Mouse (Mus musculus): ENCODE measurements around the gene Tbc1d17. TPM values are rescaled to one million over a fixed set of nuclear protein-coding genes. Genes with fewer than 3 reads are reported as not detected.

Tbc1d17 gene
- polyA plus RNA-seq, 1 experiment from 2014 or later = 81.5 TPM

- Histone ChIP-seq H3K4me2 (peak within 1 kb of the TSS; percentile 98), H3K4me1 (peaks cover 64% of the 10 kb centered on the region), H3K36me3 (ENCODE audit: poor library complexity, severe bottlenecking) (peaks cover 30% of the 10 kb centered on the region), H3K27me3 (no peaks in the 10 kb centered on the region), H3K4me3 (peak within 1 kb of the TSS; percentile 78), H3K9ac (peak within 1 kb of the TSS; percentile 87), H3K9me3 (replicated peaks) (no peaks in the 10 kb centered on the region), H3K27ac (peak within 1 kb of the TSS; percentile 94)
- peak; percentile 57 for ATAC-seq
- under 1% methylated on average over 32 of the region's 32 CpGs for WGBS
These were observed 8.2 kb upstream of the Tbc1d17 start, which contains the start of gene Pnkp for GRCm38 (mm10) chr7:44857042-44857552. Gene Pnkp, plus strand, starts transcription at chr7:44857139.

GRCm38 (mm10) chr7:44856265-44856916 is 7.5 kb upstream of the Tbc1d17 start:
- Histone ChIP-seq H3K4me3 (peak overlapping the region; percentile 78), H3K27ac (peak overlapping the region; percentile 94), H3K27me3 (no peaks in the 10 kb centered on the region), H3K9me3 (replicated peaks) (no peaks in the 10 kb centered on the region), H3K36me3 (ENCODE audit: poor library complexity, severe bottlenecking) (peaks cover 27% of the 10 kb centered on the region), H3K4me1 (peaks cover 67% of the 10 kb centered on the region), H3K4me2 (peak overlapping the region; percentile 98), H3K9ac (peak overlapping the region; percentile 87)
- no peak for ATAC-seq
- 66% methylated on average over 9 of the region's 9 CpGs for WGBS

GRCm38 (mm10) chr7:44855036-44855435 is 6.2 kb upstream of the Tbc1d17 start:
- peaks cover 22% of the 10 kb centered on the region for H3K36me3 ChIP-seq (ENCODE audit: poor library complexity, severe bottlenecking)
- H3K9ac ChIP-seq = peak overlapping the region; percentile 78
- ATAC-seq = no peak
- no peaks in the 10 kb centered on the region for H3K27me3 ChIP-seq
- H3K4me2 ChIP-seq = peak overlapping the region; percentile 83
- peaks cover 70% of the 10 kb centered on the region for H3K4me1 ChIP-seq
- H3K4me3 ChIP-seq = peak overlapping the region; percentile 48
- 30% methylated on average over 10 of the region's 10 CpGs for whole genome bisulfite sequencing
- peak overlapping the region; percentile 90 for H3K27ac ChIP-seq
- no peaks in the 10 kb centered on the region for H3K9me3 ChIP-seq (replicated peaks)

- WGBS = 1% methylated on average over 45 of the region's 45 CpGs
- H3K27ac ChIP-seq = peak overlapping the region; percentile 90
- peak overlapping the region; percentile 48 for H3K4me3 ChIP-seq
- peaks cover 17% of the 10 kb centered on the region for H3K36me3 ChIP-seq (ENCODE audit: poor library complexity, severe bottlenecking)
- peaks cover 70% of the 10 kb centered on the region for H3K4me1 ChIP-seq
- peak; percentile 8; the same call in 1 of the 2 replicates for ATAC-seq
- H3K27me3 ChIP-seq = no peaks in the 10 kb centered on the region
- H3K4me2 ChIP-seq = peak overlapping the region; percentile 83
- H3K9me3 ChIP-seq (replicated peaks) = no peaks in the 10 kb centered on the region
- H3K9ac ChIP-seq = peak overlapping the region; percentile 78
These were observed 5.6 kb upstream of the Tbc1d17 start for GRCm38 (mm10) chr7:44854356-44855031.

DNA sequence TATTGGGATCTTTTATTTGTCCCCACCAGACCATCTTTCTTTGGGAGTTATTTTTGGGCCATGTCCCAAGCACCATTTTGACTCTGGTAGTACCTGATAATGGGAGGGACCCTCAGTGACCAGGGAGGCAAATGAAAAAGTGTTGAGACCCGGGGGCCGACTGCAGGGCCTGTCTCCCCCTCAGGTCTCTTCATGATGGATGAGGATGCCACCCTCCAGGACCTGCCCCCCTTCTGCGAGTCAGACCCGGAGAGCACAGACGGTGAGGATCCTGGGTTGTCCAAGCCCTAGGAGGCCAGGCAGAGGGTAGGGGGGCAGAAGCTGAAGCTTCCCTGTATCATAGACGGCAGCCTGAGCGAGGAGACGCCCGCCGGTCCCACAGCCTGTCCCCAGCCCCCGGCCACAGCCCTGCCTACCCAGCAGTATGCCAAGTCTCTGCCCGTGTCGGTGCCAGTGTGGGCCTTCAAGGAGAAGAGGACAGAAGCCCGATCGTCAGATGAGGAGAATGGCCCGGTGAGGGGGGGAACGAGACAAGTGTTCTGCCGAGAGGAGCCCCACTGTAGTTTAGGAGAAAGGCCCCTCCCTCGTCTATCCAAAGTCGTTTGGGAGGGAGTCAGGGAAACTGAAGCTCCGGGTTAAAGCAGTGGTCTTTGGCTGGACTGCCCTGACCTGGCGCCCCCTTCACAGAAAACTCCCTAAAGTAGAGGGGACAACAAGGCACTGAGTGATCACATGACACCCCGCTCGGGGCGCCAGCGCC is 4.9 kb upstream of the Tbc1d17 start:
- Histone ChIP-seq H3K27ac (peak overlapping the region; percentile 90), H3K4me3 (peak overlapping the region; percentile 48), H3K36me3 (ENCODE audit: poor library complexity, severe bottlenecking) (peaks cover 15% of the 10 kb centered on the region), H3K9me3 (replicated peaks) (no peaks in the 10 kb centered on the region), H3K4me2 (peak overlapping the region; percentile 83), H3K27me3 (no peaks in the 10 kb centered on the region), H3K4me1 (peaks cover 69% of the 10 kb centered on the region), H3K9ac (peak overlapping the region; percentile 78)
- no peak for ATAC-seq
- 32% methylated on average over 26 of the region's 26 CpGs for WGBS

- Histone ChIP-seq H3K4me1 (peaks cover 64% of the 10 kb centered on the region), H3K9me3 (replicated peaks) (no peaks in the 10 kb centered on the region), H3K9ac (0 out of 2 replicates have a peak overlapping the region, but pooled peaks have one; percentile 78)
These were observed 4.2 kb upstream of the Tbc1d17 start for GRCm38 (mm10) chr7:44853065-44853464.

DNA sequence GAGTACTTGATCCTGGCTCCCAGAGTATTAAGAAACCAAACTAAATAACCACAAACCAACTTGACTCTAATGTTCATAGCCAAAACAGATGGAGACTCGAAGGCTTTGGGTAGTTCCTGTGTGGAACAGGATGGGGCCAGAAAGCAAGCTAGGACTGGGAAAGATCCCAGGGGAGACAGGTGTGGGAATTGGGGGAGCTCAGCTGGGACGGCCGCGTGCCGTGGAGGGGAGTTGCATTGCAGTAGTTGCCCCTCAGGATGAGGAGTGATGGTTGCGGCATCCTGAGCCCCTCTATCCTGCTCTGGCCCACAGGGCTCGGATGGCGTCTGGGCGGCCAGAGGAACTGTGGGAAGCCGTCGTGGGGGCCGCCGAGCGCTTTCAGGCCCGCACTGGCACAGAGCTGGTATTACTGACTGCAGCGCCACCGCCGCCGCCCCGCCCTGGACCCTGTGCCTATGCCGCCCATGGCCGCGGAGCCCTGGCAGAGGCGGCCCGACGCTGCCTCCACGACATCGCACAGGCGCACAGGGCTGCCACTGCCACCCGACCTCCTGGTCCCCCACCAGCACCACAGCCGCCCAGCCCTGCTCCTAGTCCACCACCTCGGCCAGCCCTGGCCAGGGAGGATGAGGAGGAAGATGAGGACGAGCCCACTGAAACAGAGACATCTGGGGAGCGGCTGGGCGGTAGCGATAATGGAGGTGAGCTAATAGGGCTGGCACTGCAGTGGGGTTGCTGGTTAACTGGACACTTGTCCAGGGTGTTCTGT is 3.6 kb upstream of the Tbc1d17 start:
- H3K27me3 ChIP-seq = no peaks in the 10 kb centered on the region
- peaks cover 64% of the 10 kb centered on the region for H3K4me1 ChIP-seq
- WGBS = 91% methylated on average over 36 of the region's 36 CpGs
- no peak for ATAC-seq
- peaks cover 15% of the 10 kb centered on the region for H3K36me3 ChIP-seq (ENCODE audit: poor library complexity, severe bottlenecking)
- no peak overlapping the region for H3K9ac ChIP-seq
- no peak overlapping the region for H3K4me3 ChIP-seq
- H3K27ac ChIP-seq = no peak overlapping the region
- no peak overlapping the region for H3K4me2 ChIP-seq
- H3K9me3 ChIP-seq (replicated peaks) = no peaks in the 10 kb centered on the region

More at GRCm38 (mm10) chr7:44853065-44853464, 4.2 kb upstream of the Tbc1d17 start:
- no peak for ATAC-seq
- WGBS = 95% methylated on average over 2 of the region's 2 CpGs
- no peaks in the 10 kb centered on the region for H3K27me3 ChIP-seq
- H3K4me2 ChIP-seq = peak overlapping the region; percentile 83
- no peak overlapping the region for H3K4me3 ChIP-seq
- H3K36me3 ChIP-seq (ENCODE audit: poor library complexity, severe bottlenecking) = peaks cover 15% of the 10 kb centered on the region
- no peak overlapping the region for H3K27ac ChIP-seq

GRCm38 (mm10) chr7:44851625-44852234 is 2.9 kb upstream of the Tbc1d17 start:
- H3K4me2 ChIP-seq = peak overlapping the region; percentile 78; the same call in 1 of the 2 replicates
- WGBS = 93% methylated on average over 12 of the region's 12 CpGs
- no peak overlapping the region for H3K27ac ChIP-seq
- no peaks in the 10 kb centered on the region for H3K9me3 ChIP-seq (replicated peaks)
- H3K4me1 ChIP-seq = peaks cover 65% of the 10 kb centered on the region
- no peak for ATAC-seq
- H3K4me3 ChIP-seq = no peak overlapping the region
- H3K27me3 ChIP-seq = no peaks in the 10 kb centered on the region
- H3K36me3 ChIP-seq (ENCODE audit: poor library complexity, severe bottlenecking) = peaks cover 16% of the 10 kb centered on the region
- H3K9ac ChIP-seq = no peak overlapping the region

DNA sequence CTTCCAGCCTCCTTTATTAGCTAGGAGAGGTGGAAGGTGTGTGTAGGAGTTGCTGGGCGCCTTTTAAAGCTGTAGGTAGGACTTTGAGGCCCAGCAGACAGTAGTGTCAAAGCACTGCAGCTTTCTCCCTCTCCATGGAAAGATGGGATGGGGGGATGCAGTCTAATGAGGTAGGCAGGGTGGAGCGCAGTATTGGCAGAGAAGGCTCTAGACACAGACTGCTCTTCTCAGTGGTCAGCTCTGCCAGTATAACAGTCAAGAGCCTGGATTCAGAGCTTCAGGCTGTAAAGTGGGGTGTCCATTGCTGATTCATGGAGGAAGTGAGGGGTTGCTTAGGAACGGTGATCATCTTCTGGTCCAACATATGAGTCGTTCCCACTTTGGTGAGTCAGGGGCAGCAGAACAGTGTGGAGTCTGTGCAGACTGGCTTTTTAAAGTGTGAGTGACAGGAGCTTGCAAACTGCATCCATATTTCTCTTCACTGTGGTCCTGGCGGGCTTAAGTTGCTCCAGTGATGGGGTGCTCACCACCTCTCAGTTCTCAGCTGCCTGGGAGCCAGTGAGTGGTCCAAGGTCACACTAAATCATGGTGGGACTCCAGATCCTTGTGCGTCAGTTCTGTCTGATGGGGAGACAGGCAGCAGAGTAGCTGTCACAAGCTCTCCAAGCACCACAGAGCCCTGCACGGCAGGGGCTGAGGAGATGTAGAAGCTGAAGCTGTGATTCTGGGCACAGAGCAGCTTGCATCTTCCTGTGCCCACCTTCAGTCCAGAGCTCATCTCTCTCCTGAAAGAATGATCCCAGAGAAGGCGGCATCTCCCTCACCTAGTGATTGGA is 2.1 kb upstream of the Tbc1d17 start:
- no peaks in the 10 kb centered on the region for H3K9me3 ChIP-seq (replicated peaks)
- no peaks in the 10 kb centered on the region for H3K27me3 ChIP-seq
- peak overlapping the region; percentile 78 for H3K4me2 ChIP-seq
- peak overlapping the region; percentile 81 for H3K4me3 ChIP-seq
- WGBS = 82% methylated on average over 8 of the region's 8 CpGs
- H3K36me3 ChIP-seq (ENCODE audit: poor library complexity, severe bottlenecking) = peaks cover 23% of the 10 kb centered on the region
- H3K4me1 ChIP-seq = peaks cover 59% of the 10 kb centered on the region
- H3K9ac ChIP-seq = peak overlapping the region; percentile 83
- peak overlapping the region; percentile 98; the same call in 1 of the 2 replicates for H3K27ac ChIP-seq
- ATAC-seq = no peak

- H3K36me3 ChIP-seq (ENCODE audit: poor library complexity, severe bottlenecking) = peaks cover 32% of the 10 kb centered on the region
- peak overlapping the region; percentile 98 for H3K27ac ChIP-seq
- H3K4me2 ChIP-seq = peak overlapping the region; percentile 78
- H3K4me1 ChIP-seq = peaks cover 54% of the 10 kb centered on the region
- no peaks in the 10 kb centered on the region for H3K9me3 ChIP-seq (replicated peaks)
- WGBS = under 1% methylated on average over 33 of the region's 33 CpGs
- peak overlapping the region; percentile 83 for H3K9ac ChIP-seq
- no peaks in the 10 kb centered on the region for H3K27me3 ChIP-seq
- H3K4me3 ChIP-seq = peak overlapping the region; percentile 81
- peak; percentile 36 for ATAC-seq
These were observed 1.3 kb upstream of the Tbc1d17 start for GRCm38 (mm10) chr7:44850146-44850545.

Data from forebrain, embryonic 13.5 days (tissue).